In the genomic region with DNA sequence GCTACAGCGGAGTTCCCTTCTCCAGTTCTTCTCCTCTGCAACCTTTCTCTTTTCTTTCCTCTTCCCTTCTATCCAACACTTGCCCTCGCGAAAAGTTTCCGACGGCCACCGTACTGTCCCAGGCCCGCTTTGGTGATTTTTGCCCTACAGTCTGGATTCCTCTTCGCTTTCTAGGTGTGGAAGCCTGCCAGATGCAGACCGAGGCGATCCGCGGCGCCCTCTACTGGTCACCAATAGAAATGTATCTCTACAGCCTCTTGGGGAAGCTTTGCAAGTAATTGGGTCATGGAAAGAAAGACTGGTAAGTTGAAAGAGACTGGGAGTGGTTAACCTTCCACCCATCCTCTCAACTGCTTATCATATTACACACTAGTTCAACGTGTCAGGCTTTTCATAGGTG, we compare ENCODE assay signal across 8 mouse cellular contexts. TPM values are rescaled to one million over a fixed set of nuclear protein-coding genes. Genes with fewer than 3 reads are reported as not detected.
A peak's percentile ranks its signal among the peaks of the same experiment; 100 is the strongest.
DNase-seq lines count a peak whose midpoint lies in the region; ATAC-seq and TF ChIP-seq lines count a peak whose summit lies in the region.

No protein-coding gene starts in this region.

- TF ChIP-seq POLR2A in liver, adult 2 months (IDR thresholded peaks at IDR 0.05; ENCODE audit: extremely low read depth, insufficient read depth, low read length) = no peak

- H3K27me3 ChIP-seq in liver, adult 2 months (ENCODE audit: control insufficient read depth, insufficient read depth, low read length) = peaks cover 18% of the 10 kb centered on the region; the same call in 1 of the 2 replicates
- H3K27me3 ChIP-seq in liver, embryonic 11.5 days (replicated peaks; ENCODE audit: control insufficient read depth, insufficient read depth, low read length) = peaks cover 62% of the 10 kb centered on the region
- H3K27me3 ChIP-seq in intestine, postnatal 0 days (replicated peaks; ENCODE audit: control insufficient read depth, insufficient read depth, low read length) = peaks cover 62% of the 10 kb centered on the region

- peak; percentile 86 for TF ChIP-seq CTCF in liver, adult 2 months (IDR thresholded peaks at IDR 0.05; ENCODE audit: low read depth, low read length)
- peak; percentile 83 for TF ChIP-seq CTCF in intestine, postnatal 0 days (IDR thresholded peaks at IDR 0.05; ENCODE audit: low read depth)

- H3K9ac ChIP-seq in liver, adult 2 months (ENCODE audit: low read depth, low read length) = no peak overlapping the region
- H3K9ac ChIP-seq in liver, embryonic 11.5 days (ENCODE audit: low read depth, low read length) = no peak overlapping the region
- no peak overlapping the region for H3K9ac ChIP-seq in intestine, postnatal 0 days (ENCODE audit: low read depth, low read length)

- peak; percentile 59 for DNase-seq in liver, adult 2 months (ENCODE audit: extremely low read depth, low read depth, low spot score)
- no peak for DNase-seq in liver, embryonic 11.5 days (ENCODE audit: low spot score)
- DNase-seq in cerebellum, postnatal 14 days = peak; percentile 86 to 87
- peak; percentile 76 to 81 for DNase-seq in frontal cortex, postnatal 36 days (ENCODE audit: low spot score in 2 of 2)
- peak; percentile 75 for DNase-seq in left cerebral cortex, postnatal 4 days
- peak; percentile 3 for DNase-seq in naive thymus-derived CD4-positive, alpha-beta T cell, adult 2 months (ENCODE audit: low read depth)
- DNase-seq in testis, postnatal 14 days (ENCODE audit: low spot score) = peak; percentile 56

- intact Hi-C loops in left cerebral cortex, postnatal 4 days (cut with DNase I) = loop anchor here (5.0 kb wide), 1 partner anchor 484 kb away; no protein-coding TSS in a partner anchor

- no peaks in the 10 kb centered on the region for H3K36me3 ChIP-seq in liver, adult 2 months (ENCODE audit: control insufficient read depth, insufficient read depth, low read length)
- H3K36me3 ChIP-seq in liver, embryonic 11.5 days (ENCODE audit: control insufficient read depth, insufficient read depth, low read length) = no peaks in the 10 kb centered on the region
- no peaks in the 10 kb centered on the region for H3K36me3 ChIP-seq in intestine, postnatal 0 days (ENCODE audit: control insufficient read depth, insufficient read depth)

- no peak overlapping the region for H3K4me2 ChIP-seq in liver, embryonic 11.5 days
- no peak overlapping the region for H3K4me2 ChIP-seq in intestine, postnatal 0 days (replicated peaks; ENCODE audit: low read depth)

- no peak for ATAC-seq in liver, embryonic 11.5 days (replicated peaks; ENCODE audit: low FRiP score)
- no peak for ATAC-seq in intestine, postnatal 0 days

- H3K4me1 ChIP-seq in liver, adult 2 months (ENCODE audit: control insufficient read depth, insufficient read depth, low read length) = no peaks in the 10 kb centered on the region
- H3K4me1 ChIP-seq in liver, embryonic 11.5 days (replicated peaks; ENCODE audit: control insufficient read depth, insufficient read depth, low read length) = no peaks in the 10 kb centered on the region
- H3K4me1 ChIP-seq in intestine, postnatal 0 days (replicated peaks; ENCODE audit: control insufficient read depth, insufficient read depth, low read length) = no peaks in the 10 kb centered on the region

- 1% methylated on average over 14 of the region's 14 CpGs for WGBS in liver, adult 2 months
- WGBS in liver, embryonic 11.5 days = 1% methylated on average over 14 of the region's 14 CpGs
- 2% methylated on average over 14 of the region's 14 CpGs for WGBS in intestine, postnatal 0 days

- H3K9me3 ChIP-seq in liver, embryonic 11.5 days (ENCODE audit: control insufficient read depth, low read length) = no peaks in the 10 kb centered on the region
- no peaks in the 10 kb centered on the region for H3K9me3 ChIP-seq in intestine, postnatal 0 days (ENCODE audit: control insufficient read depth)

- H3K27ac ChIP-seq in liver, adult 2 months (replicated peaks; ENCODE audit: insufficient read depth, low read depth, low read length) = no peak overlapping the region
- no peak overlapping the region for H3K27ac ChIP-seq in liver, embryonic 11.5 days (ENCODE audit: low read depth, low read length)
- no peak overlapping the region for H3K27ac ChIP-seq in intestine, postnatal 0 days (ENCODE audit: low read depth, low read length)

- no peak overlapping the region for H3K4me3 ChIP-seq in liver, adult 2 months (ENCODE audit: insufficient read depth, low read depth, low read length)
- H3K4me3 ChIP-seq in liver, embryonic 11.5 days (ENCODE audit: low read depth, low read length) = no peak overlapping the region
- no peak overlapping the region for H3K4me3 ChIP-seq in intestine, postnatal 0 days (ENCODE audit: low read depth, low read length)

- H3K79me2 ChIP-seq in liver, adult 2 months (ENCODE audit: control insufficient read depth, insufficient read depth, low read length) = no peaks in the 10 kb centered on the region

RNA-seq across cellular contexts. Expression of a gene that starts 4.4 kb away (rescaled TPM):
- total RNA-seq in liver, adult 2 months (2014; rRNA removed) = not detected in 2 replicates
- 0.04 TPM in 1 of 2 replicates, not detected in the other for polyA plus RNA-seq in liver, adult 2 months (2012; rRNA removed)
- polyA plus RNA-seq in liver, embryonic 11.5 days (2014; fragmentation: Nextera tagmentation; extraction: Ambion mirVana) = 0.10 TPM in 1 of 2 replicates, not detected in the other
- not detected in 2 replicates for polyA plus RNA-seq in intestine, postnatal 0 days (2015; fragmentation: Nextera tagmentation; extraction: Ambion mirVana)
- 1 to 10 TPM; 1.7 to 2.7 TPM for total RNA-seq in left cerebral cortex, postnatal 4 days (2021)
